Mouse (Mus musculus): ENCODE measurements around the gene Cit. TPM values are rescaled to one million over a fixed set of nuclear protein-coding genes. Genes with fewer than 3 reads are reported as not detected.

Cit gene
- polyA plus RNA-seq, 1 experiment, result 8.5 TPM

GRCm38 (mm10) chr5:115955131-115955530 is 110.1 kb downstream of the Cit start:
- H3K79me2 ChIP-seq (ENCODE audit: control insufficient read depth, insufficient read depth), result no peaks in the 10 kb centered on the region

GRCm38 (mm10) chr5:115956048-115956447 is 111.0 kb downstream of the Cit start:
- H3K4me3 ChIP-seq, result no peak overlapping the region
- no peak for TF ChIP-seq TCF12 (IDR thresholded peaks at IDR 0.05; ENCODE audit: insufficient read depth, poor library complexity, severe bottlenecking)
- no peak for TF ChIP-seq POLR2A (IDR thresholded peaks at IDR 0.05; ENCODE audit: insufficient read length, low read depth)
- no peak for TF ChIP-seq TCF3 (IDR thresholded peaks at IDR 0.05; ENCODE audit: insufficient read length, low read depth)
- TF ChIP-seq CEBPB (IDR thresholded peaks at IDR 0.05; ENCODE audit: insufficient read depth, poor library complexity, severe bottlenecking), result no peak
- TF ChIP-seq USF1 (IDR thresholded peaks at IDR 0.05; ENCODE audit: low read depth), result no peak
- TF ChIP-seq POLR2AphosphoS2 (IDR thresholded peaks at IDR 0.05; ENCODE audit: insufficient read length, low read depth), result no peak
- no peak for TF ChIP-seq MAX (IDR thresholded peaks at IDR 0.05; ENCODE audit: low read depth)
- no peak for TF ChIP-seq E2F4 (IDR thresholded peaks at IDR 0.05; ENCODE audit: insufficient read depth)
- no peak for TF ChIP-seq MYOG (IDR thresholded peaks at IDR 0.05; ENCODE audit: control insufficient read depth in 1 of 3, insufficient read depth in 1 of 3, insufficient read length in 2 of 3, low read depth in 2 of 3)
- TF ChIP-seq REST (IDR thresholded peaks at IDR 0.05; ENCODE audit: insufficient read depth, insufficient read length), result no peak
- no peak for TF ChIP-seq SRF (IDR thresholded peaks at IDR 0.05; ENCODE audit: control insufficient read depth, insufficient read length, low read depth)
- no peak overlapping the region for H3ac ChIP-seq (ENCODE audit: control insufficient read depth, insufficient read length)
- no peaks in the 10 kb centered on the region for H3K27me3 ChIP-seq (ENCODE audit: control insufficient read depth, insufficient read depth, insufficient read length)
- no peak overlapping the region for H3K4me2 ChIP-seq (ENCODE audit: low read depth)
- H3K36me3 ChIP-seq (ENCODE audit: control insufficient read depth, insufficient read depth), result peaks cover 15% of the 10 kb centered on the region
- no peaks in the 10 kb centered on the region for H3K79me2 ChIP-seq (ENCODE audit: control insufficient read depth, insufficient read depth)

More at GRCm38 (mm10) chr5:115955131-115955530, 110.1 kb downstream of the Cit start:
- Histone ChIP-seq H3K4me2 (ENCODE audit: low read depth) (no peak overlapping the region), H3K27me3 (ENCODE audit: control insufficient read depth, insufficient read depth, insufficient read length) (no peaks in the 10 kb centered on the region), H3K36me3 (ENCODE audit: control insufficient read depth, insufficient read depth) (peaks cover 17% of the 10 kb centered on the region), H3K4me3 (no peak overlapping the region), H3ac (ENCODE audit: control insufficient read depth, insufficient read length) (no peak overlapping the region)
- TF ChIP-seq E2F4 (IDR thresholded peaks at IDR 0.05; ENCODE audit: insufficient read depth) (no peak), MYOG (IDR thresholded peaks at IDR 0.05; ENCODE audit: control insufficient read depth in 1 of 3, insufficient read depth in 1 of 3, insufficient read length in 2 of 3, low read depth in 2 of 3) (no peak), CEBPB (IDR thresholded peaks at IDR 0.05; ENCODE audit: insufficient read depth, poor library complexity, severe bottlenecking) (no peak), POLR2A (IDR thresholded peaks at IDR 0.05; ENCODE audit: insufficient read length, low read depth) (no peak), POLR2AphosphoS2 (IDR thresholded peaks at IDR 0.05; ENCODE audit: insufficient read length, low read depth) (no peak), MYOD1 (IDR thresholded peaks at IDR 0.05; ENCODE audit: control insufficient read depth in 1 of 3, insufficient read length in 2 of 3, low read depth in 2 of 3) (no peak)

GRCm38 (mm10) chr5:115957177-115957576 is 112.1 kb downstream of the Cit start:
- no peak for TF ChIP-seq CEBPB (IDR thresholded peaks at IDR 0.05; ENCODE audit: insufficient read depth, poor library complexity, severe bottlenecking)
- no peak for TF ChIP-seq POLR2A (IDR thresholded peaks at IDR 0.05; ENCODE audit: insufficient read length, low read depth)
- TF ChIP-seq MYOG (IDR thresholded peaks at IDR 0.05; ENCODE audit: control insufficient read depth in 1 of 3, insufficient read depth in 1 of 3, insufficient read length in 2 of 3, low read depth in 2 of 3), result no peak
- no peak for TF ChIP-seq SRF (IDR thresholded peaks at IDR 0.05; ENCODE audit: control insufficient read depth, insufficient read length, low read depth)
- no peak for TF ChIP-seq TCF12 (IDR thresholded peaks at IDR 0.05; ENCODE audit: insufficient read depth, poor library complexity, severe bottlenecking)
- TF ChIP-seq POLR2AphosphoS2 (IDR thresholded peaks at IDR 0.05; ENCODE audit: insufficient read length, low read depth), result no peak
- TF ChIP-seq REST (IDR thresholded peaks at IDR 0.05; ENCODE audit: insufficient read depth, insufficient read length), result no peak
- no peak for TF ChIP-seq TCF3 (IDR thresholded peaks at IDR 0.05; ENCODE audit: insufficient read length, low read depth)
- no peak for TF ChIP-seq USF1 (IDR thresholded peaks at IDR 0.05; ENCODE audit: low read depth)
- H3K79me2 ChIP-seq (ENCODE audit: control insufficient read depth, insufficient read depth), result no peaks in the 10 kb centered on the region
- H3K36me3 ChIP-seq (ENCODE audit: control insufficient read depth, insufficient read depth), result peaks cover 6% of the 10 kb centered on the region
- no peak overlapping the region for H3K4me2 ChIP-seq (ENCODE audit: low read depth)
- no peak overlapping the region for H3K4me3 ChIP-seq
- no peaks in the 10 kb centered on the region for H3K27me3 ChIP-seq (ENCODE audit: control insufficient read depth, insufficient read depth, insufficient read length)
- no peak overlapping the region for H3ac ChIP-seq (ENCODE audit: control insufficient read depth, insufficient read length)

- no peaks in the 10 kb centered on the region for H3K27me3 ChIP-seq (ENCODE audit: control insufficient read depth, insufficient read depth, insufficient read length)
- no peaks in the 10 kb centered on the region for H3K79me2 ChIP-seq (ENCODE audit: control insufficient read depth, insufficient read depth)
- no peak overlapping the region for H3K4me3 ChIP-seq
- H3K4me2 ChIP-seq (ENCODE audit: low read depth), result no peak overlapping the region
- TF ChIP-seq USF1 (IDR thresholded peaks at IDR 0.05; ENCODE audit: low read depth), result no peak
- no peak for TF ChIP-seq MAX (IDR thresholded peaks at IDR 0.05; ENCODE audit: low read depth)
- no peak overlapping the region for H3ac ChIP-seq (ENCODE audit: control insufficient read depth, insufficient read length)
- peaks cover under 1% of the 10 kb centered on the region for H3K36me3 ChIP-seq (ENCODE audit: control insufficient read depth, insufficient read depth)
Observed at GRCm38 (mm10) chr5:115958344-115958743, 113.3 kb downstream of the Cit start.

- no peaks in the 10 kb centered on the region for H3K36me3 ChIP-seq (ENCODE audit: control insufficient read depth, insufficient read depth)
- H3K79me2 ChIP-seq (ENCODE audit: control insufficient read depth, insufficient read depth), result no peaks in the 10 kb centered on the region
- no peak overlapping the region for H3ac ChIP-seq (ENCODE audit: control insufficient read depth, insufficient read length)
- no peaks in the 10 kb centered on the region for H3K27me3 ChIP-seq (ENCODE audit: control insufficient read depth, insufficient read depth, insufficient read length)
- TF ChIP-seq USF1 (IDR thresholded peaks at IDR 0.05; ENCODE audit: low read depth), result no peak
- TF ChIP-seq E2F4 (IDR thresholded peaks at IDR 0.05; ENCODE audit: insufficient read depth), result no peak
- no peak for TF ChIP-seq POLR2A (IDR thresholded peaks at IDR 0.05; ENCODE audit: insufficient read length, low read depth)
- TF ChIP-seq MYOG (IDR thresholded peaks at IDR 0.05; ENCODE audit: control insufficient read depth in 1 of 3, insufficient read depth in 1 of 3, insufficient read length in 2 of 3, low read depth in 2 of 3), result no peak
- TF ChIP-seq MYOD1 (IDR thresholded peaks at IDR 0.05; ENCODE audit: control insufficient read depth in 1 of 3, insufficient read length in 2 of 3, low read depth in 2 of 3), result no peak
- no peak for TF ChIP-seq MAX (IDR thresholded peaks at IDR 0.05; ENCODE audit: low read depth)
- no peak for TF ChIP-seq REST (IDR thresholded peaks at IDR 0.05; ENCODE audit: insufficient read depth, insufficient read length)
- no peak for TF ChIP-seq POLR2AphosphoS2 (IDR thresholded peaks at IDR 0.05; ENCODE audit: insufficient read length, low read depth)
- TF ChIP-seq SRF (IDR thresholded peaks at IDR 0.05; ENCODE audit: control insufficient read depth, insufficient read length, low read depth), result no peak
- no peak for TF ChIP-seq CEBPB (IDR thresholded peaks at IDR 0.05; ENCODE audit: insufficient read depth, poor library complexity, severe bottlenecking)
- TF ChIP-seq TCF12 (IDR thresholded peaks at IDR 0.05; ENCODE audit: insufficient read depth, poor library complexity, severe bottlenecking), result no peak
- TF ChIP-seq TCF3 (IDR thresholded peaks at IDR 0.05; ENCODE audit: insufficient read length, low read depth), result no peak
- H3K4me3 ChIP-seq, result no peak overlapping the region
- no peak overlapping the region for H3K4me2 ChIP-seq (ENCODE audit: low read depth)
Observed at GRCm38 (mm10) chr5:115958814-115959213, 113.7 kb downstream of the Cit start.

Data from myocyte (in vitro differentiated cells).